Mouse (Mus musculus): ENCODE measurements around the gene Hspa8. TPM values are rescaled to one million over a fixed set of nuclear protein-coding genes. Genes with fewer than 3 reads are reported as not detected.

Gene Hspa8
- polyA plus RNA-seq (2015; fragmentation: Nextera tagmentation; extraction: Ambion mirVana): 1,128 and 1,129 TPM in 2 replicates

GRCm38 (mm10) chr9:40800675-40801612 is at the start of gene Hspa8:
Hspa8 (plus strand) TSS chr9:40800984.
- H3K36me3 ChIP-seq (replicated peaks): peaks cover 40% of the 10 kb centered on the region
- ATAC-seq (ENCODE audit: insufficient read depth): peak; percentile 91
- H3K4me2 ChIP-seq: peak within 1 kb of the TSS; percentile 85
- H3K27ac ChIP-seq (replicated peaks): peak within 1 kb of the TSS; percentile 95
- peak within 1 kb of the TSS; percentile 91 for H3K4me3 ChIP-seq (replicated peaks)
- under 1% methylated on average over 82 of the region's 83 CpGs for WGBS (ENCODE audit: insufficient replicate concordance)
- no peaks in the 10 kb centered on the region for H3K27me3 ChIP-seq
- no peaks in the 10 kb centered on the region for H3K9me3 ChIP-seq (replicated peaks)
- peak within 1 kb of the TSS; percentile 95 for H3K9ac ChIP-seq
- peaks cover 38% of the 10 kb centered on the region for H3K4me1 ChIP-seq (replicated peaks)

GRCm38 (mm10) chr9:40751749-40752148 is 49.0 kb upstream of the Hspa8 start:
- H3K36me3 ChIP-seq (replicated peaks): no peaks in the 10 kb centered on the region
- 50% methylated on average over 3 of the region's 3 CpGs for WGBS (ENCODE audit: insufficient replicate concordance)
- no peaks in the 10 kb centered on the region for H3K27me3 ChIP-seq
- no peak overlapping the region for H3K4me2 ChIP-seq
- ATAC-seq (ENCODE audit: insufficient read depth): no peak
- H3K9me3 ChIP-seq (replicated peaks): no peaks in the 10 kb centered on the region
- no peak overlapping the region for H3K27ac ChIP-seq (replicated peaks)
- no peak overlapping the region for H3K9ac ChIP-seq
- H3K4me1 ChIP-seq (replicated peaks): peaks cover 4% of the 10 kb centered on the region
- H3K4me3 ChIP-seq (replicated peaks): no peak overlapping the region

- Histone ChIP-seq H3K9ac (no peak overlapping the region), H3K4me1 (replicated peaks) (peaks cover 16% of the 10 kb centered on the region), H3K27ac (replicated peaks) (no peak overlapping the region), H3K4me2 (peak overlapping the region; percentile 55), H3K36me3 (replicated peaks) (no peaks in the 10 kb centered on the region), H3K27me3 (no peaks in the 10 kb centered on the region), H3K9me3 (replicated peaks) (no peaks in the 10 kb centered on the region), H3K4me3 (replicated peaks) (peak overlapping the region; percentile 24; the same call in 1 of the 2 replicates)
- ATAC-seq (ENCODE audit: insufficient read depth): no peak; the same call in 1 of the 2 replicates
- WGBS (ENCODE audit: insufficient replicate concordance): 19% methylated on average over 4 of the region's 4 CpGs
Observed at GRCm38 (mm10) chr9:40756401-40756800, 44.4 kb upstream of the Hspa8 start.

- peak overlapping the region; percentile 55 for H3K4me2 ChIP-seq
- H3K9ac ChIP-seq: no peak overlapping the region
- no peaks in the 10 kb centered on the region for H3K27me3 ChIP-seq
- ATAC-seq (ENCODE audit: insufficient read depth): peak; percentile 56
- H3K4me3 ChIP-seq (replicated peaks): 0 out of 2 replicates have a peak overlapping the region, but pooled peaks have one; percentile 31
- no peaks in the 10 kb centered on the region for H3K9me3 ChIP-seq (replicated peaks)
- no peak overlapping the region for H3K27ac ChIP-seq (replicated peaks)
- 16% methylated on average over 12 of the region's 12 CpGs for WGBS (ENCODE audit: insufficient replicate concordance)
- no peaks in the 10 kb centered on the region for H3K36me3 ChIP-seq (replicated peaks)
- peaks cover 16% of the 10 kb centered on the region for H3K4me1 ChIP-seq (replicated peaks)
Observed at GRCm38 (mm10) chr9:40757105-40757626, 43.6 kb upstream of the Hspa8 start.

- peak; percentile 70 for ATAC-seq (ENCODE audit: insufficient read depth)
- 9% methylated on average over 22 of the region's 22 CpGs for WGBS (ENCODE audit: insufficient replicate concordance)
- Histone ChIP-seq H3K9me3 (replicated peaks) (no peaks in the 10 kb centered on the region), H3K4me2 (peak overlapping the region; percentile 55), H3K9ac (no peak overlapping the region), H3K4me1 (replicated peaks) (peaks cover 16% of the 10 kb centered on the region), H3K36me3 (replicated peaks) (no peaks in the 10 kb centered on the region), H3K4me3 (replicated peaks) (peak overlapping the region; percentile 31), H3K27ac (replicated peaks) (no peak overlapping the region), H3K27me3 (no peaks in the 10 kb centered on the region)
Observed at GRCm38 (mm10) chr9:40757685-40758270, 43.0 kb upstream of the Hspa8 start.

GRCm38 (mm10) chr9:40762354-40762753 is 38.4 kb upstream of the Hspa8 start:
- Histone ChIP-seq H3K27ac (replicated peaks) (no peak overlapping the region), H3K4me1 (replicated peaks) (peaks cover 6% of the 10 kb centered on the region), H3K9ac (no peak overlapping the region), H3K27me3 (no peaks in the 10 kb centered on the region), H3K4me3 (replicated peaks) (no peak overlapping the region), H3K36me3 (replicated peaks) (no peaks in the 10 kb centered on the region), H3K4me2 (no peak overlapping the region), H3K9me3 (replicated peaks) (no peaks in the 10 kb centered on the region)
- 58% methylated on average over 6 of the region's 6 CpGs for WGBS (ENCODE audit: insufficient replicate concordance)
- no peak for ATAC-seq (ENCODE audit: insufficient read depth)

- Histone ChIP-seq H3K4me2 (no peak overlapping the region), H3K27me3 (no peaks in the 10 kb centered on the region), H3K9me3 (replicated peaks) (no peaks in the 10 kb centered on the region), H3K9ac (no peak overlapping the region), H3K36me3 (replicated peaks) (no peaks in the 10 kb centered on the region), H3K4me3 (replicated peaks) (no peak overlapping the region; the same call in 1 of the 2 replicates), H3K4me1 (replicated peaks) (no peaks in the 10 kb centered on the region), H3K27ac (replicated peaks) (no peak overlapping the region)
- ATAC-seq (ENCODE audit: insufficient read depth): no peak
- WGBS (ENCODE audit: insufficient replicate concordance): 57% methylated on average over 9 of the region's 9 CpGs
Observed at GRCm38 (mm10) chr9:40764887-40765580, 35.8 kb upstream of the Hspa8 start.

- Histone ChIP-seq H3K4me2 (no peak overlapping the region), H3K4me1 (replicated peaks) (no peaks in the 10 kb centered on the region; the same call in 1 of the 2 replicates), H3K9me3 (replicated peaks) (no peaks in the 10 kb centered on the region), H3K27ac (replicated peaks) (no peak overlapping the region), H3K27me3 (no peaks in the 10 kb centered on the region), H3K9ac (no peak overlapping the region), H3K36me3 (replicated peaks) (no peaks in the 10 kb centered on the region), H3K4me3 (replicated peaks) (no peak overlapping the region; the same call in 1 of the 2 replicates)
- no peak for ATAC-seq (ENCODE audit: insufficient read depth)
- 24% methylated on average over 12 of the region's 12 CpGs for WGBS (ENCODE audit: insufficient replicate concordance)
Observed at GRCm38 (mm10) chr9:40765581-40765940, 35.2 kb upstream of the Hspa8 start.

GRCm38 (mm10) chr9:40766058-40766605 is 34.7 kb upstream of the Hspa8 start:
- H3K36me3 ChIP-seq (replicated peaks): no peaks in the 10 kb centered on the region
- no peaks in the 10 kb centered on the region for H3K9me3 ChIP-seq (replicated peaks)
- WGBS (ENCODE audit: insufficient replicate concordance): 59% methylated on average over 7 of the region's 7 CpGs
- H3K27ac ChIP-seq (replicated peaks): no peak overlapping the region
- H3K4me1 ChIP-seq (replicated peaks): no peaks in the 10 kb centered on the region; the same call in 1 of the 2 replicates
- H3K4me3 ChIP-seq (replicated peaks): no peak overlapping the region
- no peak overlapping the region for H3K4me2 ChIP-seq
- H3K9ac ChIP-seq: no peak overlapping the region
- no peak for ATAC-seq (ENCODE audit: insufficient read depth)
- no peaks in the 10 kb centered on the region for H3K27me3 ChIP-seq

- Histone ChIP-seq H3K4me2 (no peak overlapping the region), H3K27me3 (no peaks in the 10 kb centered on the region), H3K9ac (no peak overlapping the region), H3K4me1 (replicated peaks) (no peaks in the 10 kb centered on the region; the same call in 1 of the 2 replicates), H3K27ac (replicated peaks) (no peak overlapping the region), H3K4me3 (replicated peaks) (no peak overlapping the region), H3K9me3 (replicated peaks) (no peaks in the 10 kb centered on the region), H3K36me3 (replicated peaks) (no peaks in the 10 kb centered on the region)
- 65% methylated on average over 4 of the region's 4 CpGs for WGBS (ENCODE audit: insufficient replicate concordance)
- ATAC-seq (ENCODE audit: insufficient read depth): no peak
Observed at GRCm38 (mm10) chr9:40767946-40768345, 32.8 kb upstream of the Hspa8 start.
